Mouse (Mus musculus) pancreas, adult 10 weeks (tissue): ENCODE data around the gene Pus10. TPM values are rescaled to one million over a fixed set of nuclear protein-coding genes. Genes with fewer than 3 reads are reported as not detected.

Experiments
- polyA plus RNA-seq: library from polyadenylated mRNA; stranded (reverse); fragments of 350-450 nt; fragmentation: Illumina TruSeq; extraction: RNeasy Lipid Tissue Mini Kit (QIAGEN cat#74804); gene quantifications from one replicate; pipeline ENCODE4 v1.2.3, GENCODE M21; 2015; ENCODE audit warnings: low read depth, low replicate concordance; ENCODE audit not compliant: insufficient read depth

The Pus10 gene
- 2.2 TPM for polyA plus RNA-seq

GRCm38 (mm10) chr11:23665311-23665786, at the start of gene Pus10:
Gene Pus10, plus strand, starts transcription at chr11:23665674.

GRCm38 (mm10) chr11:23632945-23633878, 32.3 kb upstream of the Pus10 start, which contains the start of gene 0610010F05Rik:
Gene 0610010F05Rik, minus strand, starts transcription at chr11:23633639.

GRCm38 (mm10) chr11:23665798-23666501, 476 bp downstream of the Pus10 start, which contains the start of gene Pex13:
Gene Pex13, minus strand, starts transcription at chr11:23665959.

GRCm38 (mm10) chr11:23770760-23771506, 105.5 kb downstream of the Pus10 start, which contains the start of gene Rel:
Gene Rel, minus strand, starts transcription at chr11:23770970.

Other genes starting within 250 kb of the Pus10 start
- gene Ahsa2, start 167.6 kb upstream of the Pus10 start, polyA plus RNA-seq = 10.3 TPM
- 1.6 TPM for gene 1700093K21Rik, start 144.5 kb upstream of the Pus10 start, polyA plus RNA-seq
- 2.3 TPM for gene 0610010F05Rik, start 32.0 kb upstream of the Pus10 start, polyA plus RNA-seq
- 3.9 TPM for gene Pex13, start 285 bp downstream of the Pus10 start, polyA plus RNA-seq
- 0.68 TPM for gene Rel, start 105.3 kb downstream of the Pus10 start, polyA plus RNA-seq
- 1.2 TPM for gene Papolg, start 229.6 kb downstream of the Pus10 start, polyA plus RNA-seq